Mouse (Mus musculus) kidney, adult 2 months (tissue): ENCODE measurements around the gene Pigt.

Source experiments
- CTCF ChIP-seq: fragments of 200-500 bp; conservative IDR thresholded peaks from 2 replicates; pipeline ENCODE4 v1.5.1; 2011; ENCODE audit warnings: low read depth, mild to moderate bottlenecking, control low read depth, low read length, moderate library complexity, mixed read lengths; ENCODE audit not compliant: insufficient read depth, insufficient read length
- POLR2A ChIP-seq: fragments of 200-500 bp; IDR thresholded peaks from one replicate; pipeline ENCODE4 v1.6.1; 2011; ENCODE audit warnings: low read depth, low read length, control low read depth

DNA sequence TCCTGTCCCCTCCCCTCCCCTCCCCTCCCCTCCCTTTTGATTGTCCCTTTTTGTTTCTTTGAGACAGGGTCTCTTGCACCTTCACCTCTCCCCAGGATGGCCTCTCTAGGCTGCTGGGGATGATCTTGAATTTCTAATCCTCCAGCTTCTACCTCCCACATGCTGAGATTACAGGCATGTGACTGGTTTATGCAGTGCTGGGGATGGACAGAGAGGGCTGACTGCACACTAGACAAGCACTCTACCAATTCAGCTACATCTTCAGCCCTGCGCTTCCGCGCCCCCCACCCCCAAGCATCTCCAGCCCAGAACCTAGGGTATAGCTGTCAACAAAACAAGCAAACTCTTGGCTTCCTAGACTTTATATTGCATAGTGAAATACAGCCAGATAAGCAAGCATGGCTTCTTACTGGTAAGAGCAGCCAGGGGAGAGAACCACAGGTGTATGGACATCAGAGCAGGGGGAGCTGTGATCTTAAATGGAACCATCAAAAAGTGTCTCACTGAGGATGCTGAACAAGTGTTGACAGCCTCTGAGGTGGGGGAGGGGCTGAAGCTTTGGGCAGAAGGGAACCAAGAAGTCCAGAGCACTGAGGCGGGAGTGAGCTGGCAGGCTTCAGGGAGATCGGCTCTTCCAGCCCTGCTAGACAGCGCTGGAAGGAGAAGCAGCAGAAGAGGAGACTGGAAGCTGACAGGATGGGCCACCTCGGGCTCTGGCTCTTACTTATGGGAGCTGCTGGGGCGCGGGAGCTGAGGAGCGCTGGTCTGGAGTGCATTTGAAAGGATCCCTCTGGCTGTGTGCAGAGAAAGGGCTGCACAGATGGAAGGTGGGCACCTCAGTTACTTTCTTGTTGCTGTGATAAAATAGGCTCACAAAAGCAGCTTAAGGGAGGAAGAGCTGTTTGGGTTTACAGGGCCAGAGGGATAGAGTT lies 52.9 kb downstream of the Pigt start:
- TF ChIP-seq POLR2A (no peak), CTCF (no peak)
